Mouse (Mus musculus): ENCODE data around the gene Ckm.
A peak's percentile ranks its signal among the peaks of the same experiment; 100 is the strongest.

GRCm38 (mm10) chr7:19432475-19432874 is 27.9 kb downstream of the Ckm start:
- TF ChIP-seq PAX5 (IDR thresholded peaks at IDR 0.05; ENCODE audit: low read length) (no peak), HCFC1 (IDR thresholded peaks at IDR 0.05; ENCODE audit: low read depth, low read length) (no peak), POLR2A (IDR thresholded peaks at IDR 0.05; ENCODE audit: low read depth, low read length) (no peak), EP300 (IDR thresholded peaks at IDR 0.05; ENCODE audit: low read length) (no peak), CTCF (conservative IDR thresholded peaks at IDR 0.05 in 1 of 2, IDR thresholded peaks at IDR 0.05 in 1 of 2; ENCODE audit: low read depth in 2 of 2, low read length in 2 of 2) (peak in 1 of 2 experiments; percentile 12; a peak in 1 of 4 replicates), CHD1 (IDR thresholded peaks at IDR 0.05; ENCODE audit: low read depth, low read length) (no peak), NRF1 (IDR thresholded peaks at IDR 0.05; ENCODE audit: low read depth, low read length) (no peak), USF1 (IDR thresholded peaks at IDR 0.05; ENCODE audit: low read depth, low read length) (no peak), USF2 (conservative IDR thresholded peaks at IDR 0.05; ENCODE audit: low read depth, low read length) (no peak), TBP (conservative IDR thresholded peaks at IDR 0.05; ENCODE audit: low read depth, low read length) (no peak)
